Comparison of ENCODE assay signal across 8 mouse cellular contexts in genomic region chr6:83879815-83880214, GRCm38 (mm10). TPM values are rescaled to one million over a fixed set of nuclear protein-coding genes. Genes with fewer than 3 reads are reported as not detected.
A peak's percentile ranks its signal among the peaks of the same experiment; 100 is the strongest.
DNase-seq lines count a peak whose midpoint lies in the region; ATAC-seq lines count a peak whose summit lies in the region.

No protein-coding gene starts in this region.

- H3K36me3 ChIP-seq in limb, embryonic 11.5 days (ENCODE audit: control insufficient read depth, insufficient read depth, low read length) = no peaks in the 10 kb centered on the region
- H3K36me3 ChIP-seq in limb, embryonic 10.5 days = no peaks in the 10 kb centered on the region
- H3K36me3 ChIP-seq in heart, embryonic 15.5 days = no peaks in the 10 kb centered on the region

- H3K27ac ChIP-seq in limb, embryonic 11.5 days (replicated peaks; ENCODE audit: low read depth, low read length) = no peak overlapping the region
- H3K27ac ChIP-seq in limb, embryonic 10.5 days = no peak overlapping the region
- H3K27ac ChIP-seq in heart, embryonic 15.5 days = no peak overlapping the region

- WGBS in limb, embryonic 11.5 days = 2% methylated on average over 4 of the region's 4 CpGs
- 2% methylated on average over 4 of the region's 4 CpGs for WGBS in limb, embryonic 10.5 days
- 5% methylated on average over 4 of the region's 4 CpGs for WGBS in heart, embryonic 15.5 days

- intact Hi-C loops in left cerebral cortex, postnatal 25 days (cut with DNase I) = loop anchor here (1.0 to 5.0 kb wide), 2 partner anchors 34 to 182 kb away; no protein-coding TSS in a partner anchor

- no peak overlapping the region for H3K4me2 ChIP-seq in limb, embryonic 11.5 days (ENCODE audit: low read depth, severe bottlenecking)
- peak overlapping the region; percentile 39 for H3K4me2 ChIP-seq in heart, embryonic 15.5 days

- no peaks in the 10 kb centered on the region for H3K9me3 ChIP-seq in limb, embryonic 11.5 days (ENCODE audit: control insufficient read depth, low read length)
- H3K9me3 ChIP-seq in limb, embryonic 10.5 days (replicated peaks) = no peaks in the 10 kb centered on the region
- no peaks in the 10 kb centered on the region for H3K9me3 ChIP-seq in heart, embryonic 15.5 days (replicated peaks)

- no peak overlapping the region for H3K9ac ChIP-seq in limb, embryonic 11.5 days (ENCODE audit: low read length)
- no peak overlapping the region for H3K9ac ChIP-seq in heart, embryonic 15.5 days

- H3K4me1 ChIP-seq in limb, embryonic 11.5 days (ENCODE audit: control insufficient read depth, insufficient read depth, low read length) = no peaks in the 10 kb centered on the region
- H3K4me1 ChIP-seq in limb, embryonic 10.5 days = no peaks in the 10 kb centered on the region
- no peaks in the 10 kb centered on the region for H3K4me1 ChIP-seq in heart, embryonic 15.5 days (replicated peaks)

- ATAC-seq in limb, embryonic 11.5 days (ENCODE audit: insufficient number of reproducible peaks, low FRiP score, low TSS enrichment, low read depth) = no peak
- no peak for ATAC-seq in heart, embryonic 15.5 days (replicated peaks; ENCODE audit: insufficient number of reproducible peaks, insufficient read depth, low FRiP score, low read depth)
- ATAC-seq in erythroid progenitor cell, adult 5-6 weeks (replicated peaks; ENCODE audit: low FRiP score, poor library complexity, severe bottlenecking) = no peak

- no peaks in the 10 kb centered on the region for H3K27me3 ChIP-seq in limb, embryonic 11.5 days (ENCODE audit: control insufficient read depth, insufficient read depth, low read length)
- H3K27me3 ChIP-seq in limb, embryonic 10.5 days (ENCODE audit: low read depth, poor library complexity, severe bottlenecking) = no peaks in the 10 kb centered on the region
- H3K27me3 ChIP-seq in heart, embryonic 15.5 days = no peaks in the 10 kb centered on the region

- H3K4me3 ChIP-seq in limb, embryonic 11.5 days (ENCODE audit: low read depth, low read length) = no peak overlapping the region
- no peak overlapping the region for H3K4me3 ChIP-seq in limb, embryonic 10.5 days
- peak overlapping the region; percentile 18; the same call in 1 of the 2 replicates for H3K4me3 ChIP-seq in heart, embryonic 15.5 days

- peak; percentile 62 for DNase-seq in limb, embryonic 11.5 days (ENCODE audit: low spot score)
- DNase-seq in limb, embryonic 10.5 days (ENCODE audit: low spot score) = no peak
- peak; percentile 49 for DNase-seq in Muller cell, postnatal 12 days (ENCODE audit: inconsistent ontology term)
- peak; percentile 72 to 77 for DNase-seq in cerebellum, postnatal 14 days
- peak; percentile 52 to 62 for DNase-seq in left cerebral cortex, postnatal 25 days (ENCODE audit: low spot score in 2 of 2)
- DNase-seq in natural killer cell, adult 2 months (ENCODE audit: low spot score in 2 of 2) = peak; percentile 28 to 61

RNA-seq across cellular contexts. Expression of gene Zfp638, which starts 12.9 kb away (rescaled TPM):
- 84.2 and 93.5 TPM in 2 replicates for polyA plus RNA-seq in limb, embryonic 11.5 days (2014; fragmentation: Nextera tagmentation; extraction: Ambion mirVana)
- 59.7 and 69.6 TPM in 2 replicates for polyA plus RNA-seq in limb, embryonic 10.5 days (2016; fragmentation: Nextera tagmentation; extraction: Ambion mirVana)
- 40.6 TPM in 2 replicates for polyA plus RNA-seq in heart, embryonic 15.5 days (2015; fragmentation: Nextera tagmentation; extraction: Ambion mirVana)
- total RNA-seq in left cerebral cortex, postnatal 25 days (2021) = 100 to 1,000 TPM; 127 to 141 TPM
- 51.6 and 71.0 TPM in 2 replicates for total RNA-seq in erythroid progenitor cell, adult 5-6 weeks (2015; ENCODE audit: low replicate concordance)
- total RNA-seq in erythroid progenitor cell, adult 5-6 weeks (2017; ENCODE audit: low replicate concordance) = 62.9 and 115 TPM in 2 replicates

RNA-seq across cellular contexts. Expression of gene Paip2b, which starts 48.3 kb away (rescaled TPM):
- polyA plus RNA-seq in limb, embryonic 11.5 days (2014; fragmentation: Nextera tagmentation; extraction: Ambion mirVana) = 18.5 and 24.1 TPM in 2 replicates
- polyA plus RNA-seq in limb, embryonic 10.5 days (2016; fragmentation: Nextera tagmentation; extraction: Ambion mirVana) = 17.6 and 20.8 TPM in 2 replicates
- polyA plus RNA-seq in heart, embryonic 15.5 days (2015; fragmentation: Nextera tagmentation; extraction: Ambion mirVana) = 13.1 and 15.3 TPM in 2 replicates
- 10 to 100 TPM; 50.2 to 54.1 TPM for total RNA-seq in left cerebral cortex, postnatal 25 days (2021)
- total RNA-seq in erythroid progenitor cell, adult 5-6 weeks (2015; ENCODE audit: low replicate concordance) = 4.7 and 8.8 TPM in 2 replicates
- total RNA-seq in erythroid progenitor cell, adult 5-6 weeks (2017; ENCODE audit: low replicate concordance) = 5.7 and 7.2 TPM in 2 replicates
